Mouse (Mus musculus) olfactory bulb, adult 2 months (tissue): ENCODE measurements around the gene Usp48.

Experiments
- CTCF ChIP-seq: fragments of 200-500 bp; IDR thresholded peaks from 2 replicates; pipeline ENCODE4 v1.5.1; 2012; ENCODE audit warnings: low read depth, mild to moderate bottlenecking, low read length, moderate library complexity; ENCODE audit not compliant: insufficient read depth
- POLR2A ChIP-seq: fragments of 200-500 bp; IDR thresholded peaks from 2 replicates; pipeline ENCODE4 v1.6.1; 2012; ENCODE audit warnings: mild to moderate bottlenecking, low read depth, low read length, moderate library complexity; ENCODE audit not compliant: insufficient read depth

GRCm38 (mm10) chr4:137633394-137633793 is 39.8 kb downstream of the Usp48 start:
- TF ChIP-seq CTCF (no peak), POLR2A (no peak)
